Mouse (Mus musculus) MEL-GATA-1-ER (cell line): ENCODE measurements around the gene Stat5a.

Experiments used
- DNase-seq: peaks from one replicate; pipeline ENCODE4 v3.0.0-alpha.2; 2012; ENCODE audit warnings: low read depth; ENCODE audit errors: extremely low read depth

Gene Stat5a

GRCm38 (mm10) chr11:100858935-100859578 lies at the start of gene Stat5a:
Stat5a (plus strand) TSS chr11:100859351.
- no peak for DNase-seq

DNA sequence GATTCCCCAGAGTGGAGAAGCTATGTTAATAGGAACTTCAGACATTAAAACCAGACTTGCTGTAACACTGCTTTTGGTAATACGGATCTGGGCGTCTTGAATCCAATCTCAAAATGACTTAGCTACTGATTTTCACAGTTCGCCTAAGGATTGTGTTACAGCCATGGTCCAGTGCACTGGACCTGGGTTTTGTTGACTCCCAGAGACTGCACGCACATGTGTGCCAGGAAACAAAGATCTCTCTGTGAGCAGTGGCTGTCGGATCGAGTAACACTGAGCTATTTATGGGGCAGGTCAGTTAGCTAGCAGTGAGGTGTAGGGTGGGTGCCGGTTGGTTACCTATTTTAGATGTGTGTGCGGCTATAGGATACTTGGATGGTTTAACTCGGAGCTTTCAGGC lies 48.6 kb upstream of the Stat5a start:
- DNase-seq, result no peak

DNA sequence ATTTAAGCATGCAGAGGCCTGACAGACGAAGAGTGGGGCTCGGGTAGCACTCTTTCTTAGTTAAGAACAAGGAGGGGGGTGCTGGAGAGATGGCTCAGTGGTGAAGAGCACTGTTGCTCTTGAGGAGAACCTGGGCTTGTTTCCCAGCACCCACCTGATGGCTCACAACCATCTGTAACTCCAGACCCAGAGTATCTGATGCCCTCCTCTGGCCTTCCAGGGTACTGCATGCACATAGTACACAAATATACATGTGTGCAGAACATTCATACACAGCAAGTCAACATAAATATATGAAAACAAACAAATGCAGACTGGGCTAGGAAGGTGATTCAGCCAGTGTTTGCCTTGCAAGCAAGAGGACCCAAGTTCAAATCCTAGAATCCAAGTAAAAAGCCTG lies 48.0 kb upstream of the Stat5a start:
- DNase-seq, result no peak

GRCm38 (mm10) chr11:100814498-100814897 lies 44.7 kb upstream of the Stat5a start:
- DNase-seq, result no peak

DNA sequence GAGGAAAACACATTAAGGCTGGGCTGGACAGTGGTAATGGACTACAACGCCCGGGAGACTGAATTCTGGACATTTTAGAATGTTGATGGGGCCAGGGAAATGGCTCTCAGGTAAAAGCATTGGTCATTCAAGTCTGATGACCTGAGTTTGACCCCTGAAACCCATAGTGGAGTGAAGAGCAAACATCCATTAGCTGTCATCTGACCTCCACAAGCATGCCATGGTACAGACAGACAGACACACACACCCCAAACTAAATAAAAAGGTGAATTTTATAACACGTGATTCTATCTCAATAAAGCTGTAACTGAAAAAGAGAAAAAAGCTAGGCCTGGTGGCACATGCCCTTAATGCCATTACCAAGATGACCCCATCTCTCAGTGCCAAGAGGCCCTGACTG lies 42.8 kb upstream of the Stat5a start:
- DNase-seq, result no peak

- DNase-seq, result no peak
Observed at GRCm38 (mm10) chr11:100816801-100817200, 42.4 kb upstream of the Stat5a start.

DNA sequence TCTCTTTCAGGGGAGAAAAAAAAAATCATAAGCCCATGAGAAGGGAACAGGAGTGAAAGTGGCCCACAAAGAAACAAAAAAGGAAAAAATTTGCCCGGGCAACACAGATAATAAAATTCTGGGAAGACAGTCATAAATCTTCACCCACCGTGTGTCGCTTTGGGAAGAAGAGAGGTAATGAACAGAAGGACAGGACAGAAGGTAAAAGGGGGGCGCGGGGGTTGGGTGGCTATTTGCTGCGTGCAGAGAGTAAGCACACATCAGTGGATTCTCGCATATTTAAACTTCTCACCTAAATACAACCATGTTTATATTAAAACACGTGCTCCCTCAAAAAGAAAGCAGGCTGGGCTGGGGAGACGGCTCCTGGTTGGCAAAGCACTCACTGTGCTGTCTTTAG lies 41.8 kb upstream of the Stat5a start:
- DNase-seq, result no peak

GRCm38 (mm10) chr11:100818359-100819012 lies 40.7 kb upstream of the Stat5a start:
- no peak for DNase-seq

- no peak for DNase-seq
Observed at GRCm38 (mm10) chr11:100819048-100819447, 40.1 kb upstream of the Stat5a start.

- no peak for DNase-seq
Observed at GRCm38 (mm10) chr11:100819626-100820025, 39.5 kb upstream of the Stat5a start.

- DNase-seq, result no peak
Observed at GRCm38 (mm10) chr11:100820047-100820446, 39.1 kb upstream of the Stat5a start.

DNA sequence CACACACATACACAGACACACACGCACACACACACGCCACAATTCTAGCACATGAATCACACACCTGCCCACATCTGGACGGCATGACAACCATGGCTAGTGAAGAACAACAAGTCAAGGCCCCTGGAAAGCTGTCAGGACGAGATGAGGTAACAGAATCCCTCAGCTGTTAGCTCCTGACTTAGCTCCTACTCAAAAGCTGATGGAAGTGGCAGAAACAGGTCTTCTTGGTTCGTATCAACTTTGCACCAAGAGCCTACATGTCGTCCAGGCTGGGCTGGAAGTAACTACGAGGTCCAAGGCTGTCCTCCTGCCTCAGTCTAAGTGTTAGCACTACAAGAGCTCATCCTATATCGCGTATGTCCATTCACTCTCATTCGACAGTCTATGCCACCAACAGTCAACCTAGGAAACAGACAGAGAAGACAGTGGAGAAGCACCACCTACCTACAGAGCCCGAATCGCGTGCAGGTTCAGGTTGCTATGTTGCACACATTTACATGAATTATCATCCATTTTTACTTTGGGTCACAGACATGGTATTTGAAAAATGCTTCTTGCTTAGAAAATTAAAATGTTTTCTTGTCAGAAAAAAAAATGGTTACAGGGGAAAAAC lies 37.4 kb upstream of the Stat5a start:
- no peak for DNase-seq

- DNase-seq, result no peak
Observed at GRCm38 (mm10) chr11:100822365-100822764, 36.8 kb upstream of the Stat5a start.

- peak; percentile 68 for DNase-seq
Observed at GRCm38 (mm10) chr11:100823543-100824313, 35.4 kb upstream of the Stat5a start.

DNA sequence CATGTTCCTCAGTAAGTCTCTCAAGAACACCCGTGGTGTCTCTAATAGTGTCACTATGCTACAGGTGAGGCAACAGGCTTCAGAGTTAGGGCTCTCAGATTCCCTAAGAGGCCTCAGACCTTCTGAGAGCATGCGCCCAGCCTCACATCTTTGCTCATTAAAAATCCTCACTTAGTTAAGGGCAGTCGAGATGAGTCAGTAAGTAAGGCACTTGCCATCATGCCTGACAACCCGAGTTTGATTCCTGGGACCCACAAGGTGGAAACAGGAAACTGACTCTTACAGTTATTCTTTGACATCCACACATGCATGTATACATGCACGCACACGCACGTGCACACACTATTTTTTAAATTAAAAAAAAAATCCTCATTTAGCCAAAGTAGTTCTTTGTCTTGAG lies 34.7 kb upstream of the Stat5a start:
- no peak for DNase-seq

- no peak for DNase-seq
Observed at GRCm38 (mm10) chr11:100825451-100825850, 33.7 kb upstream of the Stat5a start.

DNA sequence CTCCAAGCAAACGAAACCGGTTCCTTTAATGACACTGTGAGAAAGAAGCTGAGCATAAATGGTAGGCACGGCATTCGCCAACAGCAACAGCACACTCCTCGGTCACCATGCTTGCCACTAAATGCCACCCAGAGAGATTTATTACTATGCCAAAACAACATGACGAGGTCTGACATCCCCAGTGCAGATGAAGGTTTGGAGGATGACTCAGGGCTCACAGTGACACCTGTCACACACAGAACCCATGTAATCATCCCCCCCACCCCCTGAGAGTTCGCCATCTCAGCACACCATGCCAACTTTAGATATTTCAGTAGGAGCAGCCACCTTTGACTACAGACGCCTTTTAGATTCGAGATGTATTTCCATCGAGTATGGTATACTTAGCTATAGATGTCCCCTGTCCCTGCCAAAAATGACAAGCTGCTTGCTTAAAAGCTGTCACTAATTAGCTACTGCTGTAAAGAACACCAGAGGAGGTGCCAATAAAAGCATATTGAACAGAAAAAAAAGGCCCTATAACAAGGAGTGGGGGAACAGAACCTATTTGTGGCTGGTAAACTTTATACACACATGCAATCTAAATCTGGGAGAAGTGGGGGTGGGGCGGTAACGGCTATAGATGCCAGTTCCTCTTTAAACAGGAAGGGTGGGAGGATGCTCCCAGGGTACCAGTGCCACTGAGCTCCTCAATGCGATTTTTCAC lies 32.8 kb upstream of the Stat5a start:
- DNase-seq, result peak; percentile 60

GRCm38 (mm10) chr11:100828676-100829151 lies 30.4 kb upstream of the Stat5a start:
- no peak for DNase-seq

GRCm38 (mm10) chr11:100829691-100830090 lies 29.5 kb upstream of the Stat5a start:
- no peak for DNase-seq

GRCm38 (mm10) chr11:100831396-100831795 lies 27.8 kb upstream of the Stat5a start:
- no peak for DNase-seq

DNA sequence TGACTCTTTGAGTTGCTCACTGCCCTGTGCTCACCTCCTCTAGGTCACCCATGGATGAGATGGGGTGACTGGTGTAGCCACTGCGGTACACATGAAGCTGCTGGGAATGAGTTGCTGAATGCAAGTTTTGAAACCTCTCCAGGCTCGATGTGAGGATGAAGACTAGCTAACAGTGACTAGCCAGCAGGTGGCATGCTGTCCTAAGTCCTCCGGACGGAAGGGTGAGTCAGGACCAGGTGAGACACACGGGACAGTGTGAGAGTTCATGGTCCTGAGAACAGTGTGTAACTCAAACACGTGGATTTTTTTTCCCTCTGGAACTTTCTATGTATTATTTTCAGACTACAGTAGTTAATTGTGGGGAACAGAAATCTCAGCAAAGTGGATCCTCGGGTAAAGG lies 25.7 kb upstream of the Stat5a start:
- no peak for DNase-seq
